Mouse (Mus musculus): ENCODE measurements around the gene Gns.

DNA sequence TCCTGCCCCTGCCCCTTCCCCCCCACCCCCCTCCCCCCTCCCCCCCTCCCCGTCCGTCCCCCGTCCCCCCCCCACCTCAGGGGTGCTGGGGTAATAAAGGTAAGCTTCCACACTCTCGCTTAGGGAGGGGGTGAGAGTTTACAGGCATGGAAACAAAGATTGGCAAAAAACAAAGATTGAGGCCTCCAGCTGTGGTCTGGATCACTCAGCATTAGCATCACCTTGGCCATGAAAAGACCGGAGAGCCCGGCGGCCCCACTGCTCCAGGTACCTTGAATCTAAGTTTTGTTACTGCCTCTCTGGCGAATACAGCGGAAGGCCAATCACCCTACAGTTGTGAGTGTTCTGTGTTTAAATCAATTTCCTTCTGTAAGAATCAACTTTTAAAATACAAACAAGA, 39.1 kb downstream of the Gns start:
- TF ChIP-seq HCFC1 (IDR thresholded peaks at IDR 0.05; ENCODE audit: borderline replicate concordance, insufficient read depth, low read length) (no peak), MAFK (IDR thresholded peaks at IDR 0.05; ENCODE audit: insufficient read depth, low read depth, low read length) (no peak), CHD2 (IDR thresholded peaks at IDR 0.05; ENCODE audit: low read depth, low read length) (no peak), ZNF384 (IDR thresholded peaks at IDR 0.05; ENCODE audit: low read depth, low read length) (no peak), ZC3H11A (IDR thresholded peaks at IDR 0.05; ENCODE audit: borderline replicate concordance, low read depth, low read length) (no peak)
